Mouse (Mus musculus) liver, postnatal 0 days (tissue): ENCODE measurements at regions not wholly inside any gene's neighbourhood (a gene's known extent, or its start where the extent isn't known, plus 50 kb on each side); places are given as distances from the start of the nearest gene placed in this dataset.
"Not testable (repeated sequence)": the region's sequence is repeated elsewhere in the genome, so short reads cannot be mapped to it uniquely, and the experiment has no call there.

ENCODE experiments used
- CTCF ChIP-seq: sonication (generic); IDR thresholded peaks from 2 replicates; pipeline ENCODE4 v1.5.1; 2016; ENCODE audit warnings: antibody characterized with exemption, low read depth
- EP300 ChIP-seq: IDR thresholded peaks from 2 replicates; pipeline ENCODE4 v1.6.1; 2016; ENCODE audit warnings: antibody characterized with exemption, low read depth, mild to moderate bottlenecking

DNA sequence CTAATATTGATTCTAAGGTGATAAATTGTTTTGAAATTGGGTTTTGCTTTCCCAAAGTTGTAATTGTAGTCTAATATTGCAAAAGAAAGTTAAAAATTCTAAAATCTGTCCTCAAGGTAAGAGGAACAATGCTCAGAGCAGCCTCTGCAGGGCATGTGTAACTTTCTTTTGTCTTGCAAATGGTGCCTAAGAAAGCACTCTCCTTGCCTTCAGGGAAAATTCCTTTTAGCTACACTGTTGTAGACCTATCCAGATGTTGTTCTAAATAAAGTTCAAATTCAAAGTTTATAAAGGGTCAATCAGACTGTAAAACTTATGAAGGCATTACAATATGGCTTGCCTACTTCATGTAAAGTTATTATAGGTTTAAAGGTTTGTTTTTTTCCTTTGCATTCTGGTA lies 1075.2 kb upstream of the Gje1 start:
- TF ChIP-seq CTCF, EP300: not testable (repeated sequence)
